Mouse (Mus musculus) neural tube, embryonic 13.5 days (tissue): ENCODE measurements at regions not wholly inside any gene's neighbourhood (a gene's known extent, or its start where the extent isn't known, plus 50 kb on each side); places are given as distances from the start of the nearest gene placed in this dataset.
A peak's percentile ranks its signal among the peaks of the same experiment; 100 is the strongest.

Experiments
- ATAC-seq: fragments of 200-750 bp; cut with Nextera tagmentation; 2 replicates; pipeline ENCODE4 v1.8.0; 2017; ENCODE audit warnings: low read depth, mild to moderate bottlenecking, moderate TSS enrichment, moderate library complexity
- H3K27ac ChIP-seq: fragments of 300-500 bp; sonication (generic); replicated peaks from 2 replicates; pipeline ENCODE4 v1.5.1; 2015; ENCODE audit warnings: moderate library complexity, mild to moderate bottlenecking, inconsistent platforms
- H3K27me3 ChIP-seq: fragments of 300-500 bp; sonication (generic); 2 replicates; pipeline ENCODE4 v1.6.1; 2015; ENCODE audit warnings: mild to moderate bottlenecking, inconsistent platforms
- H3K36me3 ChIP-seq: fragments of 300-500 bp; sonication (generic); 2 replicates; pipeline ENCODE4 v1.6.1; 2015; ENCODE audit warnings: mild to moderate bottlenecking, inconsistent platforms
- H3K4me1 ChIP-seq: fragments of 300-500 bp; sonication (generic); replicated peaks from 2 replicates; pipeline ENCODE4 v1.6.1; 2015; ENCODE audit warnings: inconsistent platforms
- H3K4me2 ChIP-seq: fragments of 300-500 bp; sonication (generic); 2 replicates; pipeline ENCODE4 v1.6.1; 2015; ENCODE audit warnings: inconsistent platforms, mild to moderate bottlenecking, moderate library complexity
- H3K4me3 ChIP-seq: fragments of 300-500 bp; sonication (generic); 2 replicates; pipeline ENCODE4 v1.5.1; 2015; ENCODE audit warnings: mild to moderate bottlenecking, inconsistent platforms
- H3K9ac ChIP-seq: fragments of 300-500 bp; sonication (generic); 2 replicates; pipeline ENCODE4 v1.6.1; 2015; ENCODE audit warnings: moderate library complexity, mild to moderate bottlenecking, inconsistent platforms
- H3K9me3 ChIP-seq: fragments of 300-500 bp; sonication (generic); 2 replicates; pipeline ENCODE4 v1.6.1; 2016; ENCODE audit warnings: inconsistent platforms
- WGBS: fragments of 180-500 bp; shearing (Covaris S2); methylation state at CpG from one replicate; pipeline ENCODE4 v1.1.7; 2015; 5-methylcytosine and 5-hydroxymethylcytosine counted together

- 71% methylated on average over 2 of the region's 2 CpGs for WGBS
- H3K4me3 ChIP-seq: no peak overlapping the region
- no peaks in the 10 kb centered on the region for H3K27me3 ChIP-seq
- no peak overlapping the region for H3K9ac ChIP-seq
- H3K36me3 ChIP-seq: no peaks in the 10 kb centered on the region
- no peak overlapping the region for H3K4me2 ChIP-seq
- no peak for ATAC-seq
- H3K4me1 ChIP-seq: no peaks in the 10 kb centered on the region
- no peaks in the 10 kb centered on the region for H3K9me3 ChIP-seq
- H3K27ac ChIP-seq: no peak overlapping the region
These were observed 477.5 kb downstream of the Btbd3 start for GRCm38 (mm10) chr2:138733846-138734245.

GRCm38 (mm10) chr2:138744806-138745205 lies 488.4 kb downstream of the Btbd3 start:
- Histone ChIP-seq H3K4me2 (no peak overlapping the region), H3K36me3 (no peaks in the 10 kb centered on the region), H3K4me3 (no peak overlapping the region), H3K27me3 (no peaks in the 10 kb centered on the region), H3K27ac (no peak overlapping the region), H3K9me3 (no peaks in the 10 kb centered on the region), H3K9ac (no peak overlapping the region), H3K4me1 (no peaks in the 10 kb centered on the region)
- 85% methylated on average over 4 of the region's 4 CpGs for WGBS
- ATAC-seq: no peak

- Histone ChIP-seq H3K9ac (no peak overlapping the region), H3K27me3 (no peaks in the 10 kb centered on the region), H3K27ac (no peak overlapping the region), H3K36me3 (no peaks in the 10 kb centered on the region), H3K9me3 (no peaks in the 10 kb centered on the region), H3K4me2 (no peak overlapping the region), H3K4me3 (no peak overlapping the region), H3K4me1 (no peaks in the 10 kb centered on the region)
- ATAC-seq: no peak
- WGBS: 87% methylated on average over 3 of the region's 3 CpGs
These were observed 504.1 kb downstream of the Btbd3 start for GRCm38 (mm10) chr2:138760439-138760963.

- Histone ChIP-seq H3K4me2 (no peak overlapping the region), H3K4me3 (no peak overlapping the region), H3K27me3 (no peaks in the 10 kb centered on the region), H3K36me3 (no peaks in the 10 kb centered on the region), H3K27ac (no peak overlapping the region), H3K9ac (no peak overlapping the region), H3K4me1 (no peaks in the 10 kb centered on the region), H3K9me3 (no peaks in the 10 kb centered on the region)
- 96% methylated on average over 1 of the region's 1 CpGs for WGBS
- no peak for ATAC-seq
These were observed 505.0 kb downstream of the Btbd3 start for GRCm38 (mm10) chr2:138761400-138761799.

GRCm38 (mm10) chr2:138766275-138766842 lies 510.0 kb downstream of the Btbd3 start:
- Histone ChIP-seq H3K27ac (no peak overlapping the region), H3K4me2 (no peak overlapping the region), H3K27me3 (no peaks in the 10 kb centered on the region), H3K9ac (no peak overlapping the region), H3K9me3 (no peaks in the 10 kb centered on the region), H3K4me1 (no peaks in the 10 kb centered on the region; the same call in 1 of the 2 replicates), H3K36me3 (no peaks in the 10 kb centered on the region), H3K4me3 (no peak overlapping the region)
- ATAC-seq: no peak
- WGBS: 74% methylated on average over 9 of the region's 9 CpGs

- H3K4me1 ChIP-seq: no peaks in the 10 kb centered on the region
- 70% methylated on average over 3 of the region's 3 CpGs for WGBS
- H3K9ac ChIP-seq: no peak overlapping the region
- H3K27ac ChIP-seq: no peak overlapping the region
- no peaks in the 10 kb centered on the region for H3K27me3 ChIP-seq
- no peak overlapping the region for H3K4me2 ChIP-seq
- ATAC-seq: no peak
- no peaks in the 10 kb centered on the region for H3K36me3 ChIP-seq
- no peaks in the 10 kb centered on the region for H3K9me3 ChIP-seq
- H3K4me3 ChIP-seq: no peak overlapping the region
These were observed 527.4 kb downstream of the Btbd3 start for GRCm38 (mm10) chr2:138783781-138784180.

- 84% methylated on average over 6 of the region's 6 CpGs for WGBS
- no peak for ATAC-seq
- no peaks in the 10 kb centered on the region for H3K36me3 ChIP-seq
- H3K27me3 ChIP-seq: no peaks in the 10 kb centered on the region
- no peak overlapping the region for H3K4me3 ChIP-seq
- no peak overlapping the region for H3K9ac ChIP-seq
- no peaks in the 10 kb centered on the region for H3K4me1 ChIP-seq
- no peak overlapping the region for H3K27ac ChIP-seq
- no peaks in the 10 kb centered on the region for H3K9me3 ChIP-seq
- no peak overlapping the region for H3K4me2 ChIP-seq
These were observed 536.5 kb downstream of the Btbd3 start for GRCm38 (mm10) chr2:138792711-138793450.

- H3K4me2 ChIP-seq: no peak overlapping the region
- H3K27me3 ChIP-seq: no peaks in the 10 kb centered on the region
- H3K9me3 ChIP-seq: no peaks in the 10 kb centered on the region
- H3K36me3 ChIP-seq: no peaks in the 10 kb centered on the region
- no peak overlapping the region for H3K4me3 ChIP-seq
- 55% methylated on average over 3 of the region's 3 CpGs for WGBS
- H3K9ac ChIP-seq: no peak overlapping the region
- no peaks in the 10 kb centered on the region for H3K4me1 ChIP-seq
- no peak overlapping the region for H3K27ac ChIP-seq
- ATAC-seq: peak; percentile 59; the same call in 1 of the 2 replicates
These were observed 549.8 kb downstream of the Btbd3 start for GRCm38 (mm10) chr2:138806196-138806595.

GRCm38 (mm10) chr2:138809767-138810166 lies 553.4 kb downstream of the Btbd3 start:
- no peaks in the 10 kb centered on the region for H3K36me3 ChIP-seq
- no peak overlapping the region for H3K9ac ChIP-seq
- no peak overlapping the region for H3K27ac ChIP-seq
- H3K9me3 ChIP-seq: no peaks in the 10 kb centered on the region
- no peak for ATAC-seq
- no peak overlapping the region for H3K4me2 ChIP-seq
- no peak overlapping the region for H3K4me3 ChIP-seq
- no peaks in the 10 kb centered on the region for H3K27me3 ChIP-seq
- no peaks in the 10 kb centered on the region for H3K4me1 ChIP-seq
- 88% methylated on average over 2 of the region's 2 CpGs for WGBS

- H3K4me3 ChIP-seq: no peak overlapping the region
- ATAC-seq: no peak
- no peak overlapping the region for H3K27ac ChIP-seq
- no peaks in the 10 kb centered on the region for H3K4me1 ChIP-seq
- no peaks in the 10 kb centered on the region for H3K27me3 ChIP-seq
- no peak overlapping the region for H3K9ac ChIP-seq
- H3K9me3 ChIP-seq: no peaks in the 10 kb centered on the region
- no peak overlapping the region for H3K4me2 ChIP-seq
- 85% methylated on average over 4 of the region's 4 CpGs for WGBS
- no peaks in the 10 kb centered on the region for H3K36me3 ChIP-seq
These were observed 564.1 kb downstream of the Btbd3 start for GRCm38 (mm10) chr2:138820489-138820888.

GRCm38 (mm10) chr2:138824873-138825272 lies 568.5 kb downstream of the Btbd3 start:
- no peak for ATAC-seq
- 71% methylated on average over 4 of the region's 4 CpGs for WGBS

GRCm38 (mm10) chr2:138827813-138828570 lies 571.6 kb downstream of the Btbd3 start:
- Histone ChIP-seq H3K4me2 (no peak overlapping the region), H3K9ac (no peak overlapping the region), H3K4me3 (no peak overlapping the region), H3K4me1 (no peaks in the 10 kb centered on the region), H3K9me3 (no peaks in the 10 kb centered on the region), H3K36me3 (no peaks in the 10 kb centered on the region), H3K27me3 (no peaks in the 10 kb centered on the region), H3K27ac (no peak overlapping the region)
- no peak for ATAC-seq
- 56% methylated on average over 2 of the region's 2 CpGs for WGBS

More at GRCm38 (mm10) chr2:138824873-138825272, 568.5 kb downstream of the Btbd3 start:
- no peak overlapping the region for H3K9ac ChIP-seq
- no peaks in the 10 kb centered on the region for H3K36me3 ChIP-seq
- H3K4me1 ChIP-seq: no peaks in the 10 kb centered on the region
- H3K27ac ChIP-seq: no peak overlapping the region
- no peak overlapping the region for H3K4me3 ChIP-seq
- H3K9me3 ChIP-seq: no peaks in the 10 kb centered on the region
- H3K4me2 ChIP-seq: no peak overlapping the region
- no peaks in the 10 kb centered on the region for H3K27me3 ChIP-seq
